Mouse (Mus musculus): ENCODE measurements at regions not wholly inside any gene's neighbourhood (a gene's known extent, or its start where the extent isn't known, plus 50 kb on each side); places are given as distances from the start of the nearest gene placed in this dataset.

DNA sequence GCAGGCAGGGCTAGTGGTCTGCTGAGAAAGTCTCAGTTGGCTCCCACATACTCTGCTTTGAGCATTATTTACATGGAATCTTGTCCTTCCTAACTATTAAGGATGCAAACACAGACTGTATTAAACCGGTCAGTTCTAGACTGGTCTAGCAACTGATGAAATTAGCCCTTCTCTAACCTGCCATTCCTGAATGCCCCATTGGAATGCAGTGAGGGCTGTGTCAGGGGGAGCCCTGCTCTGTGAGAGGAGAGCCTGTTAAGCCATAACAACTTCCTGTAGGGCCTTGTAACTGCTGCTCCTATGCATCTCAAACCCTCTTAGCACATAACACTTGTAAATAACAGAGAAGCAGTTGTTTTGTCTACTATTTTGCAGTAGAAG lies 114.7 kb upstream of the Peli2 start:
- 89% methylated on average over 1 of the region's 1 CpGs for WGBS
- H3K27me3 ChIP-seq (ENCODE audit: control insufficient read depth, insufficient read depth, low read length), result no peaks in the 10 kb centered on the region
- no peak overlapping the region for H3K27ac ChIP-seq (ENCODE audit: insufficient read depth, low read length)
- no peaks in the 10 kb centered on the region for H3K4me1 ChIP-seq (ENCODE audit: control insufficient read depth, insufficient read depth, insufficient read length)
- H3K4me3 ChIP-seq (ENCODE audit: extremely low read depth, insufficient read depth, insufficient read length), result no peak overlapping the region
- TF ChIP-seq POLR2A (IDR thresholded peaks at IDR 0.05; ENCODE audit: low read depth, low read length) (no peak), CTCF (IDR thresholded peaks at IDR 0.05; ENCODE audit: extremely low read depth, insufficient read depth, insufficient read length, insufficient replicate concordance) (no peak)
- H3K36me3 ChIP-seq (ENCODE audit: control insufficient read depth, insufficient read depth, low read length), result no peaks in the 10 kb centered on the region
- DNase-seq (ENCODE audit: low read depth in 1 of 2, low spot score in 2 of 2), result no peak

DNA sequence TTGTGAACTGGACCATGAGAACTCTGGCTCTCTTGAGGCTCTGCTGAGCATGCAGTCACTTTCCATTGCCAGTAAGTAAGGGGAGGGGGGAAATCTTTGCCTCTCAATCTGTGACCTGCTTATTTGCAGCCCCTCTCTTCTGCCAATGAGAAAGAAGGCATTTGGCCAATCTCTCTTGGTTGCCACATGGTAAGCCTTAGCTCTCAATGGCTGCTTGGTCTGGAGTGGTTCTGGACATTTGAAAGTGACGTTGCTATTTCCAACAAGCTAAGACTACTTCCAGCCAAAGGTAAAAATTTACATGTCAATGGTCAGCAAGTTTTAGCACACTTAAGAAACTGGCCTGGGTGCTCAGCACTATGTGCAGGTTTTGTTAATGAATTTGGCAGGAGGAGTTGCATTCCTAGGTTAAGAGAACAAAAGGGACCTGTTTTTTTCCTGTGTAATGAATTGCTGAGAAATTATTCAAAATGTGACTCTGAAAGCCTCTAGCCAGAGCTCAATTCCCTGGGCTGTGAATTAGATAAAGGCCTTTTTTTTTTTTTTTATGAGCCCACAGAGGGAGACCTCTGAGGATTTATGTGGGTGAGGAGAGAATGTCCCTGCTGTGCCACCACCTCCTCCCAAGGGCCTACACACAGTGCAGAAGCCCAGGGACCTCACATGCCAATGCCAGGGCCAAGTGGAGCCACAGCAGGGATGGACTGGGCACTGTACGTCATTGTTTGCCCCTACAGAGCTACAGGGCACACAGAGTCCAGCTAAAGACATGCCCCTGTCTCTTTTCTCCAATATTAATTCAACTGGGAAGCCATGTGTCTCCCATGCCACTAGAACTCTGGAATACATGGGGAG lies 108.0 kb upstream of the Peli2 start:
- no peak for TF ChIP-seq CTCF (IDR thresholded peaks at IDR 0.05; ENCODE audit: extremely low read depth, insufficient read depth, insufficient read length, insufficient replicate concordance)
- TF ChIP-seq POLR2A (IDR thresholded peaks at IDR 0.05; ENCODE audit: low read depth, low read length), result no peak
- WGBS, result 79% methylated on average over 2 of the region's 2 CpGs
- H3K27ac ChIP-seq (ENCODE audit: insufficient read depth, low read length), result no peak overlapping the region
- H3K4me3 ChIP-seq (ENCODE audit: extremely low read depth, insufficient read depth, insufficient read length), result no peak overlapping the region
- no peaks in the 10 kb centered on the region for H3K4me1 ChIP-seq (ENCODE audit: control insufficient read depth, insufficient read depth, insufficient read length)
- no peak for DNase-seq (ENCODE audit: low read depth in 1 of 2, low spot score in 2 of 2)
- no peaks in the 10 kb centered on the region for H3K27me3 ChIP-seq (ENCODE audit: control insufficient read depth, insufficient read depth, low read length)
- no peaks in the 10 kb centered on the region for H3K36me3 ChIP-seq (ENCODE audit: control insufficient read depth, insufficient read depth, low read length)

DNA sequence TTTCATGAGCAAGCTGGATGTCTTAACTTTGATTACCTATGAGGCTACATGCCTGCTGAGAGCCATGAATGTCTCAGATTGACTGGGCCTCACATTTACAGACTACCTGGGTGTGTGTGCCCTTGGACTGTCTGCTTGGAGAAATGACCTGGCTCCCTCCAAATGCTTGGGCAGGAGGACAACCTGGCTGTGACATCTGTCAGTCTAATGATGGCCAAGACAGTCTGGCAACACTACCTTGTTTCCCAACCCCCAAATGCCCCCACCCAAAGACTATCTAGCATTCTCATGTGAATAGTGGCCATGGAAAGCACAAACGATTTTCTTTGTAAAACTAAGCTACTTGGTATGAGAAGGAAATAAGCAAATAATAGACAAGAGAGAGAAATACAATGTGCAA lies 107.2 kb upstream of the Peli2 start:
- no peak overlapping the region for H3K4me3 ChIP-seq (ENCODE audit: extremely low read depth, insufficient read depth, insufficient read length)
- no peak for DNase-seq (ENCODE audit: low read depth in 1 of 2, low spot score in 2 of 2)
- no peak for TF ChIP-seq CTCF (IDR thresholded peaks at IDR 0.05; ENCODE audit: extremely low read depth, insufficient read depth, insufficient read length, insufficient replicate concordance)
- no peak for TF ChIP-seq POLR2A (IDR thresholded peaks at IDR 0.05; ENCODE audit: low read depth, low read length)
- no peak overlapping the region for H3K27ac ChIP-seq (ENCODE audit: insufficient read depth, low read length)
- 78% methylated on average over 1 of the region's 1 CpGs for WGBS
- H3K36me3 ChIP-seq (ENCODE audit: control insufficient read depth, insufficient read depth, low read length), result no peaks in the 10 kb centered on the region
- H3K4me1 ChIP-seq (ENCODE audit: control insufficient read depth, insufficient read depth, insufficient read length), result no peaks in the 10 kb centered on the region
- no peaks in the 10 kb centered on the region for H3K27me3 ChIP-seq (ENCODE audit: control insufficient read depth, insufficient read depth, low read length)

DNA sequence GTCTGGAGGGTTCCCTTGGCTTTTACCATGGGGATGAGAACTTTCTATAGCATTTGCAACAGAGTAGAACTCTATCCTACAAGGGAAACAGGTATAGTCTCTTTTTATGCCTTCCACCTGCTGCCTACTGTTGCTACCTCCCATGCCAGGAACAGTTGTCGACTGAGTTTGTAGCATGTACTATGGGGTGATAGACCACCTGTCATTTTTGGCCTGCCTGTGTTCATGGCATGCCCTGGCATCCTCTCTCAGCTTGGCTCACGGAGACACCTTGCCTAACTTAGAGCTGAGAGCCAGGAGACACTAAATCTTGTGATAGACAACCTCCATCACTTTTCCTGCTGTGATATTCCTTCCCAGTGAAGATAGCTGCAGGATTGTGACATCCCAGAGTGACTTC lies 105.8 kb upstream of the Peli2 start:
- H3K4me1 ChIP-seq (ENCODE audit: control insufficient read depth, insufficient read depth, insufficient read length), result no peaks in the 10 kb centered on the region
- 74% methylated on average over 2 of the region's 2 CpGs for WGBS
- no peak overlapping the region for H3K27ac ChIP-seq (ENCODE audit: insufficient read depth, low read length)
- no peak for DNase-seq (ENCODE audit: low read depth in 1 of 2, low spot score in 2 of 2)
- H3K4me3 ChIP-seq (ENCODE audit: extremely low read depth, insufficient read depth, insufficient read length), result no peak overlapping the region
- H3K36me3 ChIP-seq (ENCODE audit: control insufficient read depth, insufficient read depth, low read length), result no peaks in the 10 kb centered on the region
- TF ChIP-seq CTCF (IDR thresholded peaks at IDR 0.05; ENCODE audit: extremely low read depth, insufficient read depth, insufficient read length, insufficient replicate concordance), result no peak
- no peaks in the 10 kb centered on the region for H3K27me3 ChIP-seq (ENCODE audit: control insufficient read depth, insufficient read depth, low read length)

DNA sequence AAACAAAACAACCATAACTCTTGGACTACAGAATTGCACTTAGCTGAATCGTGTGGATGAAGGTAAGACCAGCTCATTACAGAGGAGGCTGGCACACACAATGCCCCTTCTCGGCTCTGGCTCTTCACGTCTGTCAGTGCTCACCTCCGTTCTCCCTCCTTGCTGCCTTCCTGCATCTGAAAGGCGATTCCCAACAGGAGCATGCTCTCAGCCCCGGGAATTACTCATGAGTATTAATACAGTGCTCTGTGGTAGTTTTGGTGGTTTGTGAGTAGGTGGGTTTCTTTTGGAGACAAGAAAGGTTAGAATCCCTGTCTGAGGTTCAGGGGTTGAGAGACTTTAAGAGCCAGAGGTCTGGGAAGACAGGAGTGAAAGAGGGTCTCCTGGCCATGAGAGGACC lies 102.7 kb upstream of the Peli2 start:
- no peaks in the 10 kb centered on the region for H3K4me1 ChIP-seq (ENCODE audit: control insufficient read depth, insufficient read depth, insufficient read length)
- H3K4me3 ChIP-seq (ENCODE audit: extremely low read depth, insufficient read depth, insufficient read length), result no peak overlapping the region
- H3K36me3 ChIP-seq (ENCODE audit: control insufficient read depth, insufficient read depth, low read length), result no peaks in the 10 kb centered on the region
- H3K27ac ChIP-seq (ENCODE audit: insufficient read depth, low read length), result no peak overlapping the region
- WGBS, result 91% methylated on average over 6 of the region's 6 CpGs
- TF ChIP-seq CTCF (IDR thresholded peaks at IDR 0.05; ENCODE audit: extremely low read depth, insufficient read depth, insufficient read length, insufficient replicate concordance) (no peak), POLR2A (IDR thresholded peaks at IDR 0.05; ENCODE audit: low read depth, low read length) (no peak)
- H3K27me3 ChIP-seq (ENCODE audit: control insufficient read depth, insufficient read depth, low read length), result no peaks in the 10 kb centered on the region
- no peak for DNase-seq (ENCODE audit: low read depth in 1 of 2, low spot score in 2 of 2)

DNA sequence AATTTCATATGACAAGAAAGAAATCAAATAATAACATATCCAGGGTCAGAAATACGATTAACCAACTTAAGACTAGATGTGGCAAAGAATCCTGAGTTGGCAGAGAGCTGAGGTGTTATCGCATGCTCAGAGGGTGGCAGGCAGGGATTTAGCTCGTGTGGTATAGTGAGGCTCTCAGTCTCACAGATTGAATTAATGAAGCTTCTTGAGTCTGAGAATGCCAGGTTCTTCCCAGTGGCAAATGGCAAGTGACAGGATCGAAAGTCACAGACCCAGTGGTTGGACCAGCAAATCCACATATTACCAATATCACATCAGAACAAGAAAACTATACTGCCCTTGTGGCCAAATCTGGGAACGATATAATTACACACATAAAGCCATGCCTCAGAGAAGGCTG lies 101.3 kb upstream of the Peli2 start:
- TF ChIP-seq POLR2A (IDR thresholded peaks at IDR 0.05; ENCODE audit: low read depth, low read length) (no peak), CTCF (IDR thresholded peaks at IDR 0.05; ENCODE audit: extremely low read depth, insufficient read depth, insufficient read length, insufficient replicate concordance) (no peak)
- Histone ChIP-seq H3K27me3 (ENCODE audit: control insufficient read depth, insufficient read depth, low read length) (no peaks in the 10 kb centered on the region), H3K36me3 (ENCODE audit: control insufficient read depth, insufficient read depth, low read length) (no peaks in the 10 kb centered on the region), H3K4me3 (ENCODE audit: extremely low read depth, insufficient read depth, insufficient read length) (no peak overlapping the region), H3K4me1 (ENCODE audit: control insufficient read depth, insufficient read depth, insufficient read length) (no peaks in the 10 kb centered on the region), H3K27ac (ENCODE audit: insufficient read depth, low read length) (no peak overlapping the region)
- DNase-seq (ENCODE audit: low read depth in 1 of 2, low spot score in 2 of 2), result no peak
- 86% methylated on average over 5 of the region's 5 CpGs for WGBS

DNA sequence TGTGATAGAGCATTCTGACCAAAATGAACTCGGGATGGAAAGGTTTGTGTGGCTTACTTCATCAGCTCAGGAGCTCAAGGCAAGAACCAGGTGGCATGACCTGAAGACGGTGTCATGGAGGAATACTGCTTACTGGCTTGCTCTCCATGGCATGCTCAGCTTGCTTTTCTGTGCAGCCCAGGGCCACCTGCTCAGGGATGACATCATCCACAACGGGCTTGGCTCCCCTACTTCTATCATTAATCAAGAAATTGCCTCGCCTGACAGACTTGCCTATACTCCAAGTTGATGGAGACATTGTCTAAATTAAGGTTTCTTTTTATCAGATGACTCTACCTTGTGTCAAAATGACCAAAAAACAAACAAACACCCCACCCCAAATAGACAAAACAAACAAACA lies 98.4 kb upstream of the Peli2 start:
- H3K4me3 ChIP-seq (ENCODE audit: extremely low read depth, insufficient read depth, insufficient read length), result no peak overlapping the region
- TF ChIP-seq POLR2A (IDR thresholded peaks at IDR 0.05; ENCODE audit: low read depth, low read length), result no peak
- no peak for TF ChIP-seq CTCF (IDR thresholded peaks at IDR 0.05; ENCODE audit: extremely low read depth, insufficient read depth, insufficient read length, insufficient replicate concordance)
- WGBS, result 68% methylated on average over 4 of the region's 4 CpGs

More for the DNA sequence above, 98.4 kb upstream of the Peli2 start:
- DNase-seq (ENCODE audit: low read depth in 1 of 2, low spot score in 2 of 2), result no peak
- H3K27ac ChIP-seq (ENCODE audit: insufficient read depth, low read length), result no peak overlapping the region
- H3K27me3 ChIP-seq (ENCODE audit: control insufficient read depth, insufficient read depth, low read length), result no peaks in the 10 kb centered on the region
- H3K36me3 ChIP-seq (ENCODE audit: control insufficient read depth, insufficient read depth, low read length), result no peaks in the 10 kb centered on the region
- H3K4me1 ChIP-seq (ENCODE audit: control insufficient read depth, insufficient read depth, insufficient read length), result no peaks in the 10 kb centered on the region

All from spleen, adult 2 months (tissue).